Mouse (Mus musculus): ENCODE data around the gene Spag9.

- TF ChIP-seq USF1 (IDR thresholded peaks at IDR 0.05; ENCODE audit: low read depth, low read length) = no peak
- no peak for TF ChIP-seq SMC3 (IDR thresholded peaks at IDR 0.05; ENCODE audit: low read depth, low read length)
- no peak for TF ChIP-seq CTCF (conservative IDR thresholded peaks at IDR 0.05 in 1 of 2, IDR thresholded peaks at IDR 0.05 in 1 of 2; ENCODE audit: low read depth in 2 of 2, low read length in 2 of 2)
- TF ChIP-seq ZMIZ1 (IDR thresholded peaks at IDR 0.05; ENCODE audit: low read depth, low read length) = no peak
- no peak for TF ChIP-seq ZC3H11A (IDR thresholded peaks at IDR 0.05; ENCODE audit: low read depth, low read length)
- TF ChIP-seq TCF12 (IDR thresholded peaks at IDR 0.05; ENCODE audit: low read depth, low read length) = no peak
- no peak for TF ChIP-seq RCOR1 (conservative IDR thresholded peaks at IDR 0.05; ENCODE audit: low read depth, low read length)
- TF ChIP-seq KAT2A (IDR thresholded peaks at IDR 0.05; ENCODE audit: insufficient replicate concordance, low read length) = no peak
- no peak for TF ChIP-seq MYC (IDR thresholded peaks at IDR 0.05; ENCODE audit: low read depth, low read length)
Measured at GRCm38 (mm10) chr11:94070455-94070854, 74.6 kb downstream of the Spag9 start.

Measured in CH12.LX (cell line).